Mouse (Mus musculus): ENCODE measurements at regions not wholly inside any gene's neighbourhood (a gene's known extent, or its start where the extent isn't known, plus 50 kb on each side); places are given as distances from the start of the nearest gene placed in this dataset.

DNA sequence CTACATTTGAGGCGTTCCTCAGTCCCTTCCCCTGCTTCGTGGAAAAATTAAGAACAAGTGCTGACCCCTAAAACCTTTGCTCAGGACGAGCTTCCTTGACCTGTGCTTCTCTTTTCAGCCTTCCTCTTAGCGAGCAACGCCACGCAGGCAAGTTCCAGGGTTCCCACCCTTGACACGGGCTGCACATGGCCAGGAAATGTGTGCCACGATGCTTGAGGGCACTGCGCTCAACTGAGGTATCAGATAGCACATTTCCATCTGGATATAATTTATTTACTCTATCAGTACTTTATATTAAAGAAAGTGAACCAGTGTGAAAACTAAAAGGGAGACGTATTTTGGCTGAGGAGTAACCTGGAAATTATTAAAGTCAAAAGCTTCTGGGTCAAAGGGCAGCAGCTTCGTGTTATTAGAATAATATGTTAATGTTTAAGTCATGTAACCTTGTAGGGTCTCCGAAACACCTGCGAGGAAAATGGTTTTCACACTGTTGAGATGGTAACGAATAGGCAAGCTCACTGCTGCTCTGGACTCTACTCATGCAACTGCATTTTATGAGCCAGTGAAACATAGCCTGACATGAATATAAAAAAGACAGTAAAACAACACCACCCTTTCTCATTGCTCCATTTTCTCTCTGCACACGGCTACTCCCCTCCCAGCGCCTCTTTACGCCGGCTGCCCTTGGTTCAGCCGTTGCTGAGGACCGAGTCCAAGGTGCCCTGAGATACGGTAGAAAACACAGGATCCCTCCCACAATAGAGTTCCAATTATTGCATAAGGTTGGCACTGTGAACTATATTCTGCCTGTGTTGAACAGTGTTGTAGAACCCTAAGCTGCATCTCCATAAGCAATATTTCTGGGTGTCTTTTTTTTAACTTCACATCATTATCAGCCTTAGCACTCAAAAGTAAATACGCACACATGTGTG is 204.9 kb upstream of the Intu start:
- TF ChIP-seq CTCF (IDR thresholded peaks at IDR 0.05; ENCODE audit: low read depth, low read length) (no peak), EP300 (IDR thresholded peaks at IDR 0.05; ENCODE audit: insufficient read depth, low read depth, low read length) (no peak), POLR2A (IDR thresholded peaks at IDR 0.05; ENCODE audit: insufficient read depth, low read length) (no peak)
